Mouse (Mus musculus): Measurements from ENCODE around the gene Nek7.

Nek7 gene

DNA sequence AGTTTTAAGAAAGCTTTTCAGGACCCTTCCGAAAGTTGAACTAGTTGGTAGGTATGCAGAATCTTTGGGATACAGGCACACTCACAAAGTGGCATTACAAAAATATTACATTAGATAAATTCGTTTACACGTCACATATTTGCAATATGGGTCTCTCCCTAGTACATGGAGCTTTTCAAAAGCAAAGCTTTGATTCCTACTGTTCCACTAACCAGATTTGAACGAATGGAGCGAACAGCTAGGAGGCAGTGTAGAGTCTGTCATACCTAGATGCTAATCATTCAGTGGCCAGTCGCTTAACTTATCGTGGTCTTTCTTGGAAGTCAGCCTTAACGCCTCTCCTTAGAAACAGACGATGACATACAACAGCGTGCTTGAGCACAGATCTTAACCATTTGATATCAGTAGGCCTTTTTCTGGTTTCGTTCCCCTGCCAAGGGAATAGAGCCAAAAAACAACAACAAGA, at the start of gene Nek7:
Gene Nek7 (minus strand): TSS at position 146 of the 466 bp plus-strand sequence.
- no peak for DNase-seq (ENCODE audit: low read depth, low spot score)

DNA sequence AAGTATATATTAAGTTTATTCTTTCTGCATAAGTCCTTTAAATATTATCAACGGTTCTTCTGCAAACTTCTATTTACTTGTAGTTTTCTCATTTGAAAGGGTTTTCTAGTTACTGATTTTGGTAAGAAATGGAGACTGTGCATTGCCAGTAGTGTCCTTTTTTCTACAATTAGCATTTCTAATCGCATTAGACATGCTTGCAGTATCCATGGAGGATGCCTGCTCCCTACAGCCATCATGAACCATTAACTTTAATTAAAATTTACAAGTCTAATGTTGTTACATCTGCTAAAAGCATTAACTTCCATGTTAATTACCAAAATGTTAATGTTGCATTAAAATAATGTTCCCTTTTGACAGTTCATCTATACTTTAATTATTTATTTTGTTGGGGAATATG, 42.4 kb upstream of the Nek7 start:
- DNase-seq (ENCODE audit: low read depth, low spot score) = no peak

DNA sequence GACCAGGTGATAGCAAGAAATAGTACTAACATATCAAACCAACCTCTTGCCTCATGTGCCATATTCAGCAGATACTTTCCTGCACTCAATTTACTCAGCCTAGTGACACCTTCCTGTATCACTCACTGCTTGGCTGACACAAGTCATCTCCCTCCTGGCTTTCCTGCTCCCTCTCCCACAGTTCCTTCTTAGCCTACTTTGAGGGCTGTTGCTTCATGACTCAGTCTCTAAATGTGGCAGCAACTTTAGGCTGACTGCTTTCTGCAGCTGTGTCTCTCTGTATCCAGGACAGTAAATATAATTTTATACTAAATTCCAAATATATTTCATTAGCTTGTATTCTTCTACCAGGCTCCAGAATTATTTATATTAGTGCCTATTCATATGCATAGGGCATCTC, 34.3 kb upstream of the Nek7 start:
- DNase-seq (ENCODE audit: low read depth, low spot score) = no peak

DNA sequence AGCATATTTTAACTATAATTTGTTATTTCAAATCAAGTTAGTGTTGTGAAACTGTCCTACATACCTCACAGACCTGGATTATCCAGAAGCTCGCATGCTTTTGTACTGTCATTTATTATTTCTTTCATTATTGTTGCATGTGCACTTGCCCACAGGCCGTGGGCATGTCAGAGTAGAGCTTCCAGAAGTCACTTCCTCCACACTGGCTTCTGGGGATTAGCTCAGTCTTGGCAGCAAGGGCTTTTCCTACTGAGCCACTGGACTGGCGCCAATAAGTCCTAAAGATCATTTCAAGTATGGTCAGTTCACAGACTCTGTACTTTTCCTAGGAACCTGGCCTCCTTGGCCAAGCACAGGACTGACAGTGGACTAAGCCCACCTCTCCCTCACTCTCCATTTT, 25.1 kb upstream of the Nek7 start:
- DNase-seq (ENCODE audit: low read depth, low spot score) = no peak

DNA sequence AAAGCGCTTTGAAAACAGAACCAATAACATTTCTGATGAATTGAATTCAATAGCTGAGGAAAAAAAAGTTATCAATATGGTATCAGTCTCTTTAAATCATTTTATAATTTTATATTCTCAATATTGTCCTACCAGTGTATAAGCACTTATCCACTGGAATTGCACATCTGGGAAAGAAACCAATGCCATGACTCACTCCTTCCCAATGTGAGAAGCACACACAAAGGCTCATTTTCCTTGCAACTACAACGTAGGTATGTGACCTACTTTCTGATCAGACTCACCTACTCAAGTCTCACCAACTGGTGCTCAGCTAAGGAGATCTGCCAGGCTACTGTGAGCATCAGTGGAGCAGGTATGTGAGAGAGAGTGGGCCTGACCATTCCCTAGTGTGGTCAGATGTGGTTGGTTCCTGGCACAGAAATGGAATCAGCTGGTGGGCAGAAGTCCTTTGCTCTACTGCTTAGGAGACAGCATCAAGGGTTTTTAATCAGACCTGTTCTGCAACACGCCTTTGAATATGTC, 23.4 kb upstream of the Nek7 start:
- no peak for DNase-seq (ENCODE audit: low read depth, low spot score)

DNA sequence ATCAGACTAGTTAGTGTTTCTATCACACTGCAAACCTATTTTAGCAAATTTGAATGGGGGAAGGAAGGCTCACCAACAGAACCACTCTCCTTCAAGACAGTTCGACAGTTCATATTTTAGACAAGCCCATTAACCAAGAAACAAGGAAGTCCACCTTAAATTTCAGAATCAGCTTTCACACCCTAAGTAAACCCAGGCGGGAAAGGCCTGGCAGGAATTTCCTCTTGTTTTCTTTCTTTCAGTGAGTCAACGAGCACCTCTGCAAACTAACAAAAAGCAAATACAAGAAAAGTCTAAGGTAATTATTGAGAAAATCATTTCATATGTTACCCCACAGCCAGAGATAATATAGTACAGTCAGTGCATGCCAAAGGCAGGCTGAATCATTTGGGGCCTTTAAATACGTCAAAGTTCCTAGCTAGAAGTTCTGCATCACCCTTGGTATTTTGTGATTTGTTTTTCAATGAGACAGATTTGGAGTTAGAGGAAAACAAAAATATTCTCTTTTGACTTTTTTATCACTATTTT, 21.1 kb upstream of the Nek7 start:
- no peak for DNase-seq (ENCODE audit: low read depth, low spot score)

DNA sequence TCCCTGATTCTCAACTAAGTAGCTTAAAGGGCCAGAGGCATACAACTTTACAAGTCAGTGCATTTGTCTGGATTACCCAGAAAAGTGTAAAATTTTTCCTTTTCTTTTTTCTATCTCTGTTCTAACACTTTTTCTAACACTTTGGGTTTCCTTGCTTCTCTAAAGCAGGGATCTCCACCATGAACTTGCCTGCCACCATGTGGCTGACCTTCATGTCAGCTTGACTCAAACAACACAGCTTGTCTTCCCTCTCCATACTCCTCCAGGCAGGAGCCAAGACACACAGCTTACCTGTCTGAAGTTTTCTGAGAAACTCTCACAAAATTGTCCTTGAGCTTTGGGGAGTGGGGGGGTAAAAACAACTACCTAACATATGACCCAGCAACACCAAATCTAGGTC, 17.9 kb upstream of the Nek7 start:
- DNase-seq (ENCODE audit: low read depth, low spot score) = no peak

DNA sequence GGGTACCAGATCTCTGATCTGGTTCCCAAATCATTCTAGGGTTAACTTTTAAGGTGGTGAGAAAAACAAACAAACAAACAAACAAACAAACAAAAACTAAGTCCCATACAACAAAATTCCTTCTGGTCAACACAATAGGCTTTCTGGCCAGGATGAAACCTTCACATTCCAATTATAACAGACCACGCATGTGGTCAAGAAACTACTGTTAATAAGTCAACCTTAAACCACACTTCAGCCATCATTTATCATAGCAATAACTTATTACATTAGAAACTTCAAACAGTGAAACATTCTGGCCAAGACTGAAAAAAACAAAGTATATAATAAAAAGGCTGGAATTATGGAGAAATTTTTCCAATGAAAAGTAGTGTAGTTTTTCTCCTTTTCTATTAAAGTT, 14.6 kb upstream of the Nek7 start:
- no peak for DNase-seq (ENCODE audit: low read depth, low spot score)

DNA sequence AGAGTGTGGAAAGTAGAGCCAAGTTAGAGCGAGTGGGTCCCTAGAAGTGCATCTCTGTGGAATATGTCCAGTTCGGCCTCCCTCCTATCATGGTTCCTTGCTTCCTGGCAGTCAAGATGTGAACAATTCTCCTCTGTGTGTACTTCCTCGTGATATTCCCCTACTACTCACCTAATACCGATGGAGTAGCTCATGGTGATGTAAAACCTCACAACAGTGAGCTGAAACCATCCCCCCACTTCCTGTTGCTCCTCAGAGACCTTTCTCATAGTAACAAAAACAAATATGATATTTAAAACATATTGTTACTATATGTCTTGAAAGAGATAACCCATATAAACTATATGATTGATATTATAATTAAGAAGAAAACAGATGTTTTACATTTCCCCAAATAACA, 9.0 kb upstream of the Nek7 start:
- DNase-seq (ENCODE audit: low read depth, low spot score) = no peak

DNA sequence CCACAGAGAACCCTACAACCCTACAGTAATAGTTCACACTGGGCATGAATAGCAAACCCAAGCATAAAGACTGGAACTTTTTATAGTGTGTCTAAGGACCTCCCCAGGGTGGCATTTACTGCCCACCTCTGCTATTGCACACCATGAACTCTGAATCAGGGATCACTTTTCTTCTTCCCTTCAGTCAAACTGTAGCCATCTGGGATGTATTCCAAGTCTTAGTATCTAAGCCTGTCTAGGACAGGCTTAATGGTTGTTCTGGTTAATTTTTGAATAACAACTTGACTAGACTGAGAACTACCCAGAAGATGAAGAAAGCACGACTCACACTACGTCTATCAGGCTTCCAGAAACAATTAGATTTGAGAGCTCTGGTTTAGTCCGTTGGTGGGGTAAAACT, 8.5 kb upstream of the Nek7 start:
- DNase-seq (ENCODE audit: low read depth, low spot score) = no peak

DNA sequence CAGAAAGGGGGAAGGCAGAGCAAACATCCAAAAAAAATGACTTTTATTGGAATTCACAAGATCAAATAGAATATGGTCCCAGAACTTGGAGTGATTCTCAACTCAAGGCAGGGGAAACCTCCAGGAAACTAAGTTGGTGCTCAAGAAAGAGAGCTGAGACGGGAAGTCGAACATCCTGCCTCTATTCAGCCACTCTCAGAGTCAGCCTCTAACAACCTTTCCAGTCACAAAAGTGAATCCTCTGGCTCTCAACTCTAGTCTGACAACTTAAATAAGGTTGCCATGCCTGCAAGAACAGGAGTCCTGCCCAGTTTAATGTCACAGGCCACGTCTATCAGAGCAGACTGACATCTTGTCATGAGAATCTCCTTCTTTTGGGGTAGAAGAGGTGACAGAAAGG, 7.9 kb upstream of the Nek7 start:
- DNase-seq (ENCODE audit: low read depth, low spot score) = no peak

DNA sequence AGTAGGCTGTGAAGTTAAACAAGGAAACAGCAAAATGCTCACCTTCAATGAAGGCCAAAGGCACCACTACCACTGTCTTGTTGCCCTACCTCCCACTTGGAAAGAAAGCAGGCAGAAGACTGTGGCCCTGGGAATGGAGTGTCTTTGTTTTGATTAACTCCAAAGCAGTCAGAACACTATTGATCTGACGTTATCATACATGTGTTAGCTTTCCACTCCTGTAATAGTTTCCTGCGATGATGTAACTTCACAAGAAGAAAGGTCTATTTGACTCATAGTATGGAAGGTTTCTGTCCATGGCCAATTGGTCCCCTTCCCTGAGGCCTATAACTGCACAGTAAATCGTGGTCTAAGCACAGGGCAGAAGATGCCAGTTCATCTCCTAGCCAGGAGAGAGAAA, 6.3 kb upstream of the Nek7 start:
- DNase-seq (ENCODE audit: low read depth, low spot score) = no peak

DNA sequence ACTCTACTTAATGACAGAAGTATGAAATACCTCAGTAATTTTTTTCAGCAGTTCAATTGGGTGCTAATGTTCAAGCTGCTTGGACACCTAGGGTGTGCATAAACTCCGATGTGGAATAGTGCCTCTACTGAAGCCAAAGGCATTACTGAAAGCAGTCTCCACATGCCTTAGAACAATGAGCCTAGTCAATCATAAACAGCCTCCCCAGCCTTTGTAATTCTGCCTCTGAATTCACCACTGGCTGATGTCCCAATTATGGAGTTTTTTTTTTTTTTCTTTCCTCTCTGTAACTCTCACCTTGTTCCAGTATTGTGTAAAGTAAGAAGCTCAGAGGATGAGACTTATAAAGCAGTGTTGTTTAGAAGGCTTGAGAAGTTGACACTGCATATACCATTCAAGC, 3.9 kb upstream of the Nek7 start:
- DNase-seq (ENCODE audit: low read depth, low spot score) = no peak

DNA sequence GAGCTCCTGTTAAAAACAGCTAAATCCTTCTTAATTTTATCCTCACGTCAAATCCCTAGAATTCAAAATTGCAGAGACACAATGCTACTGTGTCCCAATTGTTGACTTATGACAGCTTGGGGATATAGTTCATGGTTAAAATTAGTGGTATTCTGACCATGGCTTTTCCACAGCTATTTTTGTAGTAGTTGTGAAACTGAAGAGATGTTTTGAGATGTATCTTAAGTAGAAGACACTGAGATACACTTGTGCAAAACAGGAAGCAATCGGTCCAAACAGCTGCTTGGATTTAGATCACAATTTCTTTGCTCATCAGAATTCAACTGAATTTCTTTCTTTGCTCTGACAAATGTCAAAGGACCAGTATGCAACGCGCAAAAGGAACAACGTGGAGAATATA, 2.9 kb upstream of the Nek7 start:
- no peak for DNase-seq (ENCODE audit: low read depth, low spot score)

DNA sequence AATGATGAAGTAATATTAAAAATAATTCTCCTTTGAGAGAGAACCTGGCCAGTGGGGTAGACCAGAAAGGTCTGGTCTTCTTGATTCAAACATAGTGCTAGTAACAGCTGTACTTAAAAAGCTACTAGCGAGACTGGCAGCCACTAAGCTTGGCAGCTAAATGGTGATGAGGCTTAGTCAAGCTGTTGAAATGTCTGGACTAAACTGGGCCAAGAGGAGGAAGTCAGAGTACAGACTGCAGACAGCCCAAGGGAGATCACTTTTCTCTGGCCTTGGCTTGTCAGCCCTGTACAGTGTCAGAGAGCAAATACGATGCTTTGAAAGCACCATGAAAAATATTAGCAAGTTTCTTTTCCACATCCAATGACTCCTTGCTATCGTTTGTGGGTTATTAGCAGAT, 2.5 kb upstream of the Nek7 start:
- no peak for DNase-seq (ENCODE audit: low read depth, low spot score)

DNA sequence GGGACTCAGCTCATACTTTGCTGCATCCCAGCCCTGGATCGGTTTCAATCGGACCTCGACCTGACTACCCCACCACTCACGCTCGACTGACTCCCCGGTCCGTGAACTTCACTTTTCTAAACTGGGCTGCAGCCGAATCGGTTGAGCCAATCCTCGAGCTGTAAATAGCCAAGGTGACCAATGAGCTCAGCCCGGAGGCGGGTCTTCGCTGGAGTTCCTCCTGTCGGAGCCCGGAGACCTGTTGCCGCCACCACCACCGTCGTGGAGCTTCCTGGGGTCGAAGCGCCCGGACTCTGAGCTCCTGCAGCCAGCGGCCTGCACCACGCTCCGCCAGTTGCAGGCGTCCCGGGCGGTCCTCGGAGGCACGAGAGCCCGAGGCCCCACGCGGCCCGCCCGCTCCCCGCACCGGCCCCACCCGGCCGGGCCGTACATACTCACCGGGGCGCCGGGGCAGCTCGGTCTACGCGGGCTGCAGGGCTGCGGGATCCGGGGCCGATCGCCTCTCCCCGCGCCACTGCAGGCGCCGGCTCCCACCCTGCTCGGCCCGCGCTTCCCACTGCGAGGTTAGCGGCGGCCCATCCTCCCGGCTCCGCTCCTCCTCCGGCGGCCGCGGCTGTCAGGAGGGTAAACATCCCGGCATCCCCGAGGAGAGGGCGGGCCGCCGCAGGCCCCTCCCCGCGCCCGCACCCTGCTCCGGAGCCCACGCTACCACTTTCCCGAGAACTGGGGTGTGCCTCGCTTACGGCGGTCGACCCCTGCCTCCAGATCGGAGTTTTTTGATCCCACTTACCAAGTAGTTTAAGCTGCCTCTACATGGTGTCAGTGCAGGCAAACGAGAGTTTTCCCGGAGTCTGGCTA, 598 bp downstream of the Nek7 start:
- peak; percentile 83 for DNase-seq (ENCODE audit: low read depth, low spot score)

DNA sequence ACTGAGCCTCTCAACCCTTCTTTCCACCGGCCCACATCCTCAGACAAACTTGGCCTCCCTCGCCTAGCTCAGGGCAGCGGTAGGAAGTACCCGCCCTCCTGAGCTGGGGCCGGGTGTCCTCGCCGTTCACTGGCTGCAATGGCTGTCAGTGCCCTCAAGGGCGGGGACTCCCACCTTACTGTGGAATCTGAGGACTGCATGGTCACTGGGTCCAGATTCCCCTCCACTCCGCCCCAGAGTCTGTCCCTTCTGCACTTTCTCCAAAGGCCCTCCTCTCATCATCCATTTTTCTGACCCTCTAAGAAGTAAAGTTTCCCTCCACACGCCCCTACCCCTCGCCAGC, 2.0 kb downstream of the Nek7 start:
- DNase-seq (ENCODE audit: low read depth, low spot score) = peak; percentile 26

DNA sequence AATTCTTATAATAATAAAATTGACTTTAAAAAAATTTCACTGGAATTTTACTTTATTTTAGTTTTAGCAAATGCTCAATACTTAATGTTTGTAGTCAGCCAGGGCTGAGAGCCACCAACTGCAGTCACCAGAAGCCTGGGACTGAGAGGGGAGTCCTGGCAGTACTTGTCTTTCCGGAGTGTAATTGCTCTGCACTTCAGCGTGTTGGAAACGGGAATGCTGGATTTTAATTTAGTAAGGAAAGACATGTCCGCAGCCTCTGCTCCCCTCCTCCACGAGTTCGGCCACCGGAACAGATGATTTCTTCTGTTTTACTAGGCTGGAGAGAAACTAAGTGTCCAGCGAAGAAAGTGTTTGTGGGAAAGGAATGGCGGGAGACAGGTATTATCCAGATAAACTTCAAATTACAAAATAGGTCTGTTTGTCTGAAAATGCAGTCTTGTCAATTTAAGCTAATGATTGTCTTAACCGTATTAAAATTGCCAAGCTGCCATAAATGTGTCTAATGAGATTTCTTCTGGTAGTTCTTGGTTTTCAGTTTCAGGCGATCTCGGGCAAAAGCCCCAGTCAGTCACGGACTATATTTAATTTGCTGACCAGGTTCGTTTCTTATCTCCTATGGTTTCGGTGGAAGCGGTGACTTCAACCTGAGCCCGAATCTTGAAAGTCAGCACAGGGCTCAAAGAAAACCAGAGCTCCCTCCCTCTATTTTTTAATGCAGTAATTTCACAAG, 2.5 kb downstream of the Nek7 start:
- no peak for DNase-seq (ENCODE audit: low read depth, low spot score)

DNA sequence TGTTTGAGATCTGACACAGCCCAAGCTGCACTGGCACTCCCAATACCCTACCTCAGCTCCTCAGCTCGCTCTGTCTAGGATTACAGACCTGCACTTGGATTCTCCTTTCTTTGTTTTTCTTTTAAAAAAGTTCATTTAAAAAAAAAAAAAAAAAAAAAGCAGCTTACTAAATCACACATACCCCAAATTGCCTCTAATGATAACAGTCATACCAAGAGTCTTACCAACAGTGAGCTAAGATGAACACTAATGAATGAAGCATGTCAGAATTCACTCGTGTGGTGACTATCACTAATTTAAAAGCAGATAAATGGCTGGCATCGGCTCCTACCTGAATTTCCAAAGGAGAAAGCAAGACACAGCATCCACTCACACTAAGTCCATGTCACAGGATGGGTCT, 4.6 kb downstream of the Nek7 start:
- no peak for DNase-seq (ENCODE audit: low read depth, low spot score)

DNA sequence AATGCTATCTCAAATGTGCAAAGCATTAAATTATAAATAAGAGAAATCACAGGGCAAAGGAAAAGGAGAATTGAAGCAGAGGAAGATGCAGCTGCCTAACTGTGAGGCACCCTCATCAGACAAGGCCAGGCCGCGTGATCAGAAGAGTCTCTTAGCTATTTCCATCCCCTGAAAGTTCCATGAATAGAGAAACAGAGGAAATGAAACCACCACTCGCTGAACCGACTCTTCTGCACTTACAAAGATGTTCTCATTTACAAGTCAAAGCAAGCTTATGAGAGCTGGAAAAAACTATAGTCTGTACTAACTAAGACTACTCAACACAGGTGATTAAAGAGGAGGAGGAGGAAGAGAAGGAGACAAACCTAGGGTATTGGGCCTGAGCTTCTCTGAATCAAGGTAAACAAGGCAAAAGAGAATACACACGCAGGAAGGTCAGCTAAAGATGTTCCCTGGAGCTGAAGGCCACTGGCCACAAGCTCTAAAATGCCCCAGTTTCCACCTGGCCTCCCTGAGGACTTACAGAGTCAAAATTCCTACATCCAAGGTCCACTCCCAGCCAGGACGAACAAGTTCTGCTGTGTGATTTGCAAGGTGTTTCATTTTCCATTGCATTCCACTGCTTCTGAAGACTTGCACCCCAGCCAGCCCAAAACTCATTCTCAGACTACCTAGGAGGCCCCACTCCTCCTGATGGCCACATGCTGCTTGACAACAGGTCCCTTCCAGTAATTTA, 5.2 kb downstream of the Nek7 start:
- no peak for DNase-seq (ENCODE audit: low read depth, low spot score)

DNA sequence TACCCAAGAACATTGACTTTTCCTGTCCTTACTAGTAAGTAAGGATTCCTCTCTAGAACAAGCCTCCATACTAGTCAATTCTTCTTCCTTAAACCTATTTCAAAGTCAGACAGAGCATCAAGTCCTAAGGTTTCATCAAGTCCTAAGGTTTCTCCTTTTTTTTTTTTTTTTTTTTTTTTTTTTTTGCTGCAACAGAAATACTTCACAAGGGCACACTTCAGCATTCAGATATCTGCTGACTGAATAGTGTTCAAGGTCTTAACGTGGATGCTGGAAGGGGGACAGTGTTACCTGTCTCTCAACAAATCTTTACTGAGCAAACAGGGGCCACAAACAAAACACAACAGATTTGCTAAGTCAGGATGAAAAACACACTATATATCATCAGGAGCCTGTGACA, 7.8 kb downstream of the Nek7 start:
- DNase-seq (ENCODE audit: low read depth, low spot score) = no peak

DNA sequence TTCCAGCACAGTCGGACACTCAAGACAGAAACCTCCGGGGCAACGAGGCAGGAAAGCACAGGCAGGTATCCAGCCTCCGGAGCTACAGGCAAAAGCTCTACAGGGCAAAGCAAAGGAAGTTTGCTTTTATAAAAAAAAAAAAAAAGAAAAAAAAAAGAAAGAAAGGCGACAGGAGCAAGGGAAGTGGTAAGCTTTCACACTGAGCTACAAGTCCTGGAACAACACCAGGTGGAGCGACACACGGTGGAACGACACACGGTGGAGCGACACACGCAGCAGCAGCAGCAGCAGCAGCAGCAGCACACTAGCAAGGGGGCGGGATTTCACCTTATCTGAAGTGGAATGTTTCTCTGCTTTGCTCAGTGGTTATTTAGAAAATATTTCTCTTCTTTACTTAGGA, 10.8 kb downstream of the Nek7 start:
- DNase-seq (ENCODE audit: low read depth, low spot score) = no peak

Data from brain, embryonic 18.5 days (tissue).